Mouse (Mus musculus) stomach, postnatal 0 days (tissue): Measurements from ENCODE around the gene E130311K13Rik.

Experiments used
- CTCF ChIP-seq: IDR thresholded peaks from 2 replicates; pipeline ENCODE4 v1.5.1; 2016; ENCODE audit warnings: antibody characterized with exemption, low read depth, mild to moderate bottlenecking, moderate library complexity
- EP300 ChIP-seq: optimal IDR thresholded peaks from 2 replicates; pipeline ENCODE3; 2016; ENCODE audit warnings: antibody characterized with exemption

- no peak for TF ChIP-seq CTCF
- TF ChIP-seq EP300, result no peak
These were observed 50.1 kb downstream of the E130311K13Rik start for GRCm38 (mm10) chr3:63878995-63879666.
